Mouse (Mus musculus): Measurements from ENCODE around the gene Timm50. TPM values are rescaled to one million over a fixed set of nuclear protein-coding genes. Genes with fewer than 3 reads are reported as not detected.

Gene Timm50
- polyA plus RNA-seq, 1 experiment from 2014 or later: 54.8 TPM

GRCm38 (mm10) chr7:28301616-28302433, 10.0 kb downstream of the Timm50 start, which contains the start of gene Dll3:
Gene Dll3 (minus strand): TSS chr7:28302238.
- Histone ChIP-seq H3K9ac (replicated peaks; ENCODE audit: low read depth) (no peak within 1 kb of the TSS), H3K27me3 (replicated peaks; ENCODE audit: insufficient read depth, low read length) (peaks cover 30% of the 10 kb centered on the region; the same call in 1 of the 2 replicates), H3K4me1 (ENCODE audit: insufficient read depth, low read depth, low read length) (no peaks in the 10 kb centered on the region; the same call in 1 of the 2 replicates), H3K4me2 (replicated peaks; ENCODE audit: low read depth, low read length) (peak within 1 kb of the TSS; percentile 27), H3K4me3 (ENCODE audit: low read depth, low read length) (peak within 1 kb of the TSS; percentile 15; the same call in 1 of the 2 replicates), H3K36me3 (ENCODE audit: insufficient read depth, low read length) (0 out of 2 replicates have a peak, but pooled peaks cover 5% of the 10 kb centered on the region), H3K27ac (ENCODE audit: low read length) (no peak within 1 kb of the TSS), H3K9me3 (ENCODE audit: low read length) (no peaks in the 10 kb centered on the region)
- 2% methylated on average over 30 of the region's 30 CpGs for WGBS
- peak; percentile 61 for DNase-seq (ENCODE audit: low spot score)
- peak; percentile 58 for ATAC-seq
- peak; percentile 74 for TF ChIP-seq CTCF (IDR thresholded peaks at IDR 0.05)
- no peak for TF ChIP-seq EP300 (IDR thresholded peaks at IDR 0.05)

- no peak overlapping the region for H3K9ac ChIP-seq (replicated peaks; ENCODE audit: low read depth)
- H3K27me3 ChIP-seq (replicated peaks; ENCODE audit: insufficient read depth, low read length): peaks cover 42% of the 10 kb centered on the region; the same call in 1 of the 2 replicates
- H3K9me3 ChIP-seq (ENCODE audit: low read length): no peaks in the 10 kb centered on the region
- H3K4me3 ChIP-seq (ENCODE audit: low read depth, low read length): no peak overlapping the region
- DNase-seq (ENCODE audit: low spot score) (peak; percentile 83), ATAC-seq (no peak)
- H3K36me3 ChIP-seq (ENCODE audit: insufficient read depth, low read length): no peaks in the 10 kb centered on the region
- no peak overlapping the region for H3K4me2 ChIP-seq (replicated peaks; ENCODE audit: low read depth, low read length)
- TF ChIP-seq CTCF (IDR thresholded peaks at IDR 0.05) (peak; percentile 80), EP300 (IDR thresholded peaks at IDR 0.05) (no peak)
- 27% methylated on average over 43 of the region's 43 CpGs for WGBS
- no peak overlapping the region for H3K27ac ChIP-seq (ENCODE audit: low read length)
- no peaks in the 10 kb centered on the region; the same call in 1 of the 2 replicates for H3K4me1 ChIP-seq (ENCODE audit: insufficient read depth, low read depth, low read length)
Measured at GRCm38 (mm10) chr7:28298837-28299625, 12.8 kb downstream of the Timm50 start.

GRCm38 (mm10) chr7:28294481-28294880, 17.4 kb downstream of the Timm50 start:
- H3K4me2 ChIP-seq (replicated peaks; ENCODE audit: low read depth, low read length): peak overlapping the region; percentile 57
- H3K9me3 ChIP-seq (ENCODE audit: low read length): no peaks in the 10 kb centered on the region
- H3K4me3 ChIP-seq (ENCODE audit: low read depth, low read length): peak overlapping the region; percentile 38
- H3K4me1 ChIP-seq (ENCODE audit: insufficient read depth, low read depth, low read length): no peaks in the 10 kb centered on the region; the same call in 1 of the 2 replicates
- no peak for TF ChIP-seq CTCF (IDR thresholded peaks at IDR 0.05)
- TF ChIP-seq EP300 (IDR thresholded peaks at IDR 0.05): no peak
- peak; percentile 63 for ATAC-seq
- no peaks in the 10 kb centered on the region for H3K36me3 ChIP-seq (ENCODE audit: insufficient read depth, low read length)
- H3K27me3 ChIP-seq (replicated peaks; ENCODE audit: insufficient read depth, low read length): peaks cover 47% of the 10 kb centered on the region
- no peak overlapping the region for H3K27ac ChIP-seq (ENCODE audit: low read length)
- peak; percentile 49 for DNase-seq (ENCODE audit: low spot score)
- no peak overlapping the region for H3K9ac ChIP-seq (replicated peaks; ENCODE audit: low read depth)
- 8% methylated on average over 56 of the region's 63 CpGs for WGBS

GRCm38 (mm10) chr7:28290638-28291590, 21.0 kb downstream of the Timm50 start, which contains the start of gene Selenov:
Gene Selenov (minus strand): TSS chr7:28291186.
- 4% methylated on average over 52 of the region's 52 CpGs for WGBS
- peak; percentile 31 for DNase-seq (ENCODE audit: low spot score)
- Histone ChIP-seq H3K9me3 (ENCODE audit: low read length) (no peaks in the 10 kb centered on the region), H3K27ac (ENCODE audit: low read length) (no peak within 1 kb of the TSS), H3K9ac (replicated peaks; ENCODE audit: low read depth) (no peak within 1 kb of the TSS), H3K27me3 (replicated peaks; ENCODE audit: insufficient read depth, low read length) (peaks cover 42% of the 10 kb centered on the region), H3K4me1 (ENCODE audit: insufficient read depth, low read depth, low read length) (no peaks in the 10 kb centered on the region), H3K36me3 (ENCODE audit: insufficient read depth, low read length) (no peaks in the 10 kb centered on the region), H3K4me3 (ENCODE audit: low read depth, low read length) (peak within 1 kb of the TSS; percentile 21), H3K4me2 (replicated peaks; ENCODE audit: low read depth, low read length) (peak within 1 kb of the TSS; percentile 50)
- peak; percentile 55 for ATAC-seq
- TF ChIP-seq CTCF (IDR thresholded peaks at IDR 0.05) (peak; percentile 26; the same call in 1 of the 2 replicates), EP300 (IDR thresholded peaks at IDR 0.05) (no peak)

GRCm38 (mm10) chr7:28290165-28290564, 21.7 kb downstream of the Timm50 start:
- TF ChIP-seq EP300 (IDR thresholded peaks at IDR 0.05): no peak
- peak; percentile 29; the same call in 1 of the 2 replicates for TF ChIP-seq CTCF (IDR thresholded peaks at IDR 0.05)
- Histone ChIP-seq H3K4me3 (ENCODE audit: low read depth, low read length) (peak overlapping the region; percentile 21; the same call in 1 of the 2 replicates), H3K9ac (replicated peaks; ENCODE audit: low read depth) (no peak overlapping the region), H3K36me3 (ENCODE audit: insufficient read depth, low read length) (no peaks in the 10 kb centered on the region), H3K9me3 (ENCODE audit: low read length) (no peaks in the 10 kb centered on the region), H3K27ac (ENCODE audit: low read length) (no peak overlapping the region), H3K4me2 (replicated peaks; ENCODE audit: low read depth, low read length) (peak overlapping the region; percentile 50), H3K4me1 (ENCODE audit: insufficient read depth, low read depth, low read length) (no peaks in the 10 kb centered on the region), H3K27me3 (replicated peaks; ENCODE audit: insufficient read depth, low read length) (peaks cover 40% of the 10 kb centered on the region)
- no peak for DNase-seq (ENCODE audit: low spot score)
- 1% methylated on average over 16 of the region's 18 CpGs for WGBS
- ATAC-seq: 0 out of 2 replicates have a peak, but pooled peaks have one; percentile 17

Data from lung, postnatal 0 days (tissue).